Mouse (Mus musculus) ovary, adult 18-20 months (tissue): ENCODE measurements around the gene Chst14.

ENCODE experiments used
- DNase-seq: peaks from one replicate; pipeline ENCODE4 v3.0.0; 2022; ENCODE audit warnings: low spot score, mixed read lengths

The Chst14 gene

GRCm38 (mm10) chr2:118905433-118906117 lies 20.7 kb upstream of the Chst14 start:
- no peak for DNase-seq

GRCm38 (mm10) chr2:118906118-118906492 lies 20.2 kb upstream of the Chst14 start:
- DNase-seq: no peak

GRCm38 (mm10) chr2:118907781-118908180 lies 18.5 kb upstream of the Chst14 start:
- DNase-seq: no peak

GRCm38 (mm10) chr2:118909151-118909550 lies 17.1 kb upstream of the Chst14 start:
- DNase-seq: no peak

- no peak for DNase-seq
Observed at GRCm38 (mm10) chr2:118910605-118911278, 15.6 kb upstream of the Chst14 start.

GRCm38 (mm10) chr2:118912706-118913105 lies 13.6 kb upstream of the Chst14 start:
- no peak for DNase-seq

- no peak for DNase-seq
Observed at GRCm38 (mm10) chr2:118913551-118914276, 12.6 kb upstream of the Chst14 start.

- no peak for DNase-seq
Observed at GRCm38 (mm10) chr2:118914685-118915084, 11.6 kb upstream of the Chst14 start.

GRCm38 (mm10) chr2:118916436-118916835 lies 9.9 kb upstream of the Chst14 start:
- DNase-seq: no peak

- DNase-seq: no peak
Observed at GRCm38 (mm10) chr2:118918543-118918942, 7.8 kb upstream of the Chst14 start.

GRCm38 (mm10) chr2:118920428-118920827 lies 5.9 kb upstream of the Chst14 start:
- no peak for DNase-seq

- DNase-seq: no peak
Observed at GRCm38 (mm10) chr2:118925952-118926351, 344 bp upstream of the Chst14 start.

GRCm38 (mm10) chr2:118926998-118927739 lies 873 bp downstream of the Chst14 start:
- no peak for DNase-seq

GRCm38 (mm10) chr2:118941341-118941740 lies 15.0 kb downstream of the Chst14 start:
- DNase-seq: no peak

GRCm38 (mm10) chr2:118943232-118943631 lies 16.9 kb downstream of the Chst14 start:
- no peak for DNase-seq

- DNase-seq: no peak
Observed at GRCm38 (mm10) chr2:118948818-118949217, 22.5 kb downstream of the Chst14 start.

GRCm38 (mm10) chr2:118949699-118950098 lies 23.4 kb downstream of the Chst14 start:
- no peak for DNase-seq

- DNase-seq: no peak
Observed at GRCm38 (mm10) chr2:118956497-118956896, 30.2 kb downstream of the Chst14 start.

- DNase-seq: no peak
Observed at GRCm38 (mm10) chr2:118959644-118960043, 33.3 kb downstream of the Chst14 start.

GRCm38 (mm10) chr2:118960413-118960812 lies 34.1 kb downstream of the Chst14 start:
- DNase-seq: no peak

GRCm38 (mm10) chr2:118961546-118961945 lies 35.2 kb downstream of the Chst14 start:
- no peak for DNase-seq

- DNase-seq: no peak
Observed at GRCm38 (mm10) chr2:118963007-118963675, 36.8 kb downstream of the Chst14 start.
